Mouse (Mus musculus) C2C12 (cell line): Measurements from ENCODE around the gene Stox2. TPM values are rescaled to one million over a fixed set of nuclear protein-coding genes. Genes with fewer than 3 reads are reported as not detected.

Experiments
- H3K27me3 ChIP-seq: one replicate; pipeline ENCODE4 v1.6.1; 2011; ENCODE audit not compliant: control insufficient read depth, insufficient read depth, insufficient read length
- H3K36me3 ChIP-seq: one replicate; pipeline ENCODE4 v1.6.1; 2011; ENCODE audit not compliant: control insufficient read depth, insufficient read depth
- H3K4me3 ChIP-seq: one replicate; pipeline ENCODE4 v1.5.1; 2011; ENCODE audit warnings: mild to moderate bottlenecking, control low read depth; ENCODE audit not compliant: poor library complexity, insufficient read depth, severe bottlenecking
- H3K79me2 ChIP-seq: one replicate; pipeline ENCODE4 v1.6.1; 2011; ENCODE audit not compliant: control insufficient read depth, insufficient read depth
- H3K79me3 ChIP-seq: one replicate; pipeline ENCODE4 v1.6.1; 2011; ENCODE audit warnings: low read depth, control low read depth
- H3ac ChIP-seq: one replicate; pipeline ENCODE3; 2011; ENCODE audit warnings: low read depth; ENCODE audit not compliant: control insufficient read depth, insufficient read length
- CEBPB ChIP-seq: IDR thresholded peaks from one replicate; pipeline ENCODE4 v1.6.1; 2011; ENCODE audit warnings: low read depth, mild to moderate bottlenecking, control low read depth, moderate library complexity
- CTCF ChIP-seq: IDR thresholded peaks from one replicate; pipeline ENCODE4 v1.5.1; 2011; ENCODE audit not compliant: control insufficient read depth, insufficient read depth, insufficient read length
- FOSL1 ChIP-seq: IDR thresholded peaks from one replicate; pipeline ENCODE4 v1.8.0; 2011; ENCODE audit warnings: mild to moderate bottlenecking, low read length; ENCODE audit not compliant: poor library complexity, insufficient read depth, severe bottlenecking
- MAX ChIP-seq: IDR thresholded peaks from one replicate; pipeline ENCODE4 v1.6.1; 2011; ENCODE audit warnings: mild to moderate bottlenecking, control low read depth
- MYOD1 ChIP-seq: IDR thresholded peaks from one replicate; pipeline ENCODE4 v1.6.1; 2011; ENCODE audit warnings: low read depth; ENCODE audit not compliant: control insufficient read depth, insufficient read length
- MYOG ChIP-seq: IDR thresholded peaks from one replicate; pipeline ENCODE4 v1.6.1; 2011; ENCODE audit not compliant: control insufficient read depth, insufficient read length; ENCODE audit errors: extremely low read depth
- USF1 ChIP-seq: IDR thresholded peaks from one replicate; pipeline ENCODE4 v1.6.1; 2011; ENCODE audit warnings: low read depth, mild to moderate bottlenecking, control low read depth, moderate library complexity
- polyA plus RNA-seq: library from polyadenylated mRNA; unstranded; fragments of >200 nt; fragmentation: generic; extraction: Trizol; gene quantifications from one replicate; pipeline ENCODE4 v1.2.1, GENCODE M21; 2012; ENCODE audit warnings: missing spikeins

The Stox2 gene
- polyA plus RNA-seq, 1 experiment: 0.01 TPM

DNA sequence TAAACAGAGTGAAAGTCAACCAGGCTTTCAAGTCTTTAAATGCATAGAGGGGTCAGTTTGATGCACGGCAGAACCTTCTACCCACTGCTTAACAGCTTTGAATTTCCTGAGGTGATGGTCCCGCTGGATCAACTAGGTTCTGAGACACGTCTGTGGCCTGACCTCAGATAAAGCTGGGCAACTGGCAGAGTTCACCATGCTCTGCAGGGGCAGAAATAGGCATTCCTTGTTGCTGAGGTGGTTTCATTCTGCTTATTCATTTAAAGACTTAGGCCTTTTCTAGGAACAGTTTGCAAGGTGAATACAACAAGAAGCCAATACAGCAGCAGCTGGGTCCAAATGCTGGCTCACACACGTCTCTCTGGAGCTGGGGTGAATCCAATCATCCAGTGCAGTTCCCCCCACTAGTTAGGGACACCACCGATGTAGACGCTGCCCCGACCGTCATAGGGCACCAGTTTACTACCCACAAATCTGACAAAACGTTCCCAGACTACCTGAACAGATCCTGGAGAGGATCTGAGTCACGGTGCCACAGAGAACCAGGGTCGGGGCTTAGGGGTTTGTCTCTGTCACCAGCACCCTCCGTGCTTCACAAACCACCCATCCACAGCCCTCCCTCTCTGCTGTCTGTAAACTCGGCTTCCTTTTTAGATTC lies 204.6 kb downstream of the Stox2 start:
- H3ac ChIP-seq: no peak overlapping the region
- no peak for TF ChIP-seq CEBPB
- no peak for TF ChIP-seq MYOG
- H3K36me3 ChIP-seq: no peaks in the 10 kb centered on the region
- no peaks in the 10 kb centered on the region for H3K79me2 ChIP-seq
- H3K27me3 ChIP-seq: peaks cover 3% of the 10 kb centered on the region
- H3K4me3 ChIP-seq: no peak overlapping the region
- no peaks in the 10 kb centered on the region for H3K79me3 ChIP-seq

DNA sequence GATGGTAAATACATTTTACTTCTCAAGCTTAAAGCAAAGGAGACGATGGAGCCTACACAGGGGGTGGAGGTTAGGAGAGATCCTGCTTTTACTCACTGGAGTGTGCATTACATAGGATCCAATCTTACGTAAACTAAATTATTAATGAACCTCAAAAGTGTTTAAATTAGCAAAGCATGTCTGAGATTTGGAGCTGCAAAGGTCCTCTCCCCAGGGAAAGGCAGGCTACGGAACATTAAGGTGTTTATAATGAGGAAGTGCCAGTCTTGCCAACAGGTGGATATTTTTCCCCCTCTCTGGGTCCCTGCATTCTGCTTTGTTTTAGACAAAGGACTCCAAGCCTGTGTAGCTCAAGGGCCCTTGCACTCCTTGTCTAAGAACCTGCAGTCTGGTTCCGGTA lies 205.3 kb downstream of the Stox2 start:
- Histone ChIP-seq H3K4me3 (no peak overlapping the region), H3K27me3 (peaks cover 3% of the 10 kb centered on the region), H3K36me3 (no peaks in the 10 kb centered on the region), H3K79me2 (no peaks in the 10 kb centered on the region), H3ac (no peak overlapping the region), H3K79me3 (no peaks in the 10 kb centered on the region)
- no peak for TF ChIP-seq USF1
- TF ChIP-seq MAX: no peak
- TF ChIP-seq MYOD1: no peak
- no peak for TF ChIP-seq CTCF
- no peak for TF ChIP-seq MYOG
- no peak for TF ChIP-seq FOSL1
- TF ChIP-seq CEBPB: no peak

DNA sequence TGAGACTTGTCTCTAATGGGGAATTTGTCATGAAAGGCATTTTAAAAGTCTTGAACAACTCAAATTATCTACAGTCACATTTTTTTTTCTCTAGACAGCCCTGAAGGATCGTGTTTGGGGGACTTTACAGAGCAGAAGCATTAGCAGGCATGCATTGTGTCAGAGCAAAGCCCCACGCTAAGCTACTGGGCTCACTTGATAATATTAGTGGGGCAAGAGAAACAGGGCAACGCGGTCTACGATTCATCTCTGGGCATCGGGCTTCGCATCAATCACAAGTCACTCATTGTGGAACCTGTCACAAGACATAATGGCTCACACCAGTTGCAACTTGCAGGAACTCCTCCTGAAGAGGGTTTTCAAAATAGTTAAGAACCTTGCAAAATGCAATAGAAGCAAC lies 205.9 kb downstream of the Stox2 start:
- TF ChIP-seq MYOD1 (no peak), USF1 (no peak), MYOG (no peak), CEBPB (no peak), MAX (no peak), CTCF (no peak), FOSL1 (no peak)
- Histone ChIP-seq H3ac (no peak overlapping the region), H3K79me2 (no peaks in the 10 kb centered on the region), H3K36me3 (no peaks in the 10 kb centered on the region), H3K4me3 (no peak overlapping the region), H3K79me3 (no peaks in the 10 kb centered on the region), H3K27me3 (peaks cover 3% of the 10 kb centered on the region)

DNA sequence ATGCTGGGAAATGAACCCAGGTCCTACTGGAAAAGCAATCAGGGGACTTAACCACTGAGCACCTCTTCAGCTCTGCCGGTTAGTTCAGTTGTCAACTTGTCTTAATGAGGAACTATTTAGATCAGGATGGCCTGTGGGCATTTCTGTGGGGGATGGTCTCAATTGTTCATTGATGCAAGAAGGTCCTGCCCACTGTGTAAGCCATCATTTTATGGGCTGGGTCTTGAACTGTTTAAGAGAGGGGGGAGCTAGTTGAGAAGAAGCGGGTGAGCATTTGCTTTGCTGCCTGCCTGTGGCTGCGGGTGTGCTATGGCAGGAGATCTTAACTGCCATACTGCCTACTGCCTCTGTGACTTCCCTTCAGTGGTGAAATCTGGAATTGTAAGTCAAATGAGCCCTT lies 214.1 kb downstream of the Stox2 start:
- no peaks in the 10 kb centered on the region for H3K79me2 ChIP-seq
- no peak overlapping the region for H3K4me3 ChIP-seq
- no peaks in the 10 kb centered on the region for H3K79me3 ChIP-seq
- H3K36me3 ChIP-seq: no peaks in the 10 kb centered on the region
- TF ChIP-seq CTCF (no peak), MYOD1 (no peak), CEBPB (no peak), FOSL1 (no peak)
- H3K27me3 ChIP-seq: no peaks in the 10 kb centered on the region
- H3ac ChIP-seq: no peak overlapping the region

DNA sequence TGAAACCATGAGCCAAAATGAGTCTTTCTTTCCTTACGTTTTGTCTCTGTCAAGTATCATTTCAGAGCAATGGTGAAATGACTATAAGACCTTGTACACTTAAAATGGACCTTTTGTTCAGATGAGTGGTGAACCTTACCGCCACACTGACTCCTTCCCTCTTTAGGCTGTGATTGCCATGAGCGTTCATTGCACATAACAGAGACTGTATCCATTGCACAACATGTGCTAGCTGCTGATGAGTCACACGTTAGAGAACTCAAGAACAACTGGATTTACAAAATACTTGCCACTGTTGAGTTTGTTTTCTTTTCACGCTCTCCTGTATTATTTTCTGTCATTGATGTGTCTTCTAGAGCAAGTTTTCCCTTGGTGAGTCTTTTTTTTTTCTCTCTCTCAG lies 216.1 kb downstream of the Stox2 start:
- no peaks in the 10 kb centered on the region for H3K27me3 ChIP-seq
- H3K79me2 ChIP-seq: no peaks in the 10 kb centered on the region
- TF ChIP-seq USF1 (no peak), CEBPB (peak; percentile 59)
- H3K4me3 ChIP-seq: no peak overlapping the region
- H3ac ChIP-seq: no peak overlapping the region
- H3K36me3 ChIP-seq: no peaks in the 10 kb centered on the region
- H3K79me3 ChIP-seq: no peaks in the 10 kb centered on the region

DNA sequence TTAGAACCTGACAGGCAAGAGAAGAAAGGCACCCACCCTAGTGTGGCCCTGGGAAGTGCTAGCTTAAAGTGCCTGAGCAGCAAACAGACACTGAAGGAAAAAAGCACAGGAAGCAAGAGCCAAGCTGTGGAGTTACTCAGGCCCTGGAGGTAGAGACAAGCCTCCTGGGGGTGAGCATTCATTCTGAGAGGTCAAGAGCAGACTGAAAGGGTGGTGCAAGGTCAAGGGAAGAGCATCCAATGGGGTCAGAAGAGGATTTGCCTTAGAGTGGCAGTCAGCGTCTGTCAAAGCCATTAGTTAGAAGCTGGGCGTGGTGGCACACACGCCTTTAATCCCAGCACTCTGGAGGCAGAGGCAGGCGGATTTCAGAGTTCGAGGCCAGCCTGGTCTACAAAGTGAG lies 224.3 kb downstream of the Stox2 start:
- Histone ChIP-seq H3K4me3 (no peak overlapping the region), H3K79me3 (no peaks in the 10 kb centered on the region), H3ac (no peak overlapping the region), H3K79me2 (no peaks in the 10 kb centered on the region), H3K27me3 (no peaks in the 10 kb centered on the region), H3K36me3 (no peaks in the 10 kb centered on the region)
- TF ChIP-seq FOSL1 (no peak), USF1 (no peak), MAX (no peak), MYOD1 (no peak), CTCF (no peak), MYOG (no peak)
